Mouse (Mus musculus) midbrain, embryonic 12.5 days (tissue): ENCODE results near the gene Tfdp1. TPM values are rescaled to one million over a fixed set of nuclear protein-coding genes. Genes with fewer than 3 reads are reported as not detected.
A peak's percentile ranks its signal among the peaks of the same experiment; 100 is the strongest.

Experiments used
- ATAC-seq: fragments of 200-750 bp; cut with Nextera tagmentation; 2 replicates; pipeline ENCODE4 v1.8.0; 2017; ENCODE audit warnings: low read depth, moderate TSS enrichment, moderate library complexity; ENCODE audit not compliant: low FRiP score
- H3K27ac ChIP-seq: fragments of 300-500 bp; sonication (generic); replicated peaks from 2 replicates; pipeline ENCODE4 v1.5.1; 2016; ENCODE audit warnings: mild to moderate bottlenecking
- H3K27me3 ChIP-seq: fragments of 300-500 bp; sonication (generic); 2 replicates; pipeline ENCODE4 v1.6.1; 2016; ENCODE audit warnings: mild to moderate bottlenecking
- H3K36me3 ChIP-seq: fragments of 300-500 bp; sonication (generic); 2 replicates; pipeline ENCODE4 v1.6.1; 2016
- H3K4me1 ChIP-seq: fragments of 300-500 bp; sonication (generic); 2 replicates; pipeline ENCODE4 v1.6.1; 2016
- H3K4me2 ChIP-seq: fragments of 300-500 bp; sonication (generic); replicated peaks from 2 replicates; pipeline ENCODE4 v1.6.1; 2016; ENCODE audit warnings: mild to moderate bottlenecking, moderate library complexity
- H3K4me3 ChIP-seq: fragments of 300-500 bp; sonication (generic); 2 replicates; pipeline ENCODE4 v1.5.1; 2016; ENCODE audit warnings: mild to moderate bottlenecking
- H3K9ac ChIP-seq: fragments of 300-500 bp; sonication (generic); replicated peaks from 2 replicates; pipeline ENCODE4 v1.6.1; 2016; ENCODE audit warnings: mild to moderate bottlenecking, moderate library complexity
- H3K9me3 ChIP-seq: fragments of 300-500 bp; sonication (generic); 2 replicates; pipeline ENCODE4 v1.6.1; 2016; ENCODE audit warnings: mild to moderate bottlenecking
- WGBS: fragments of 180-500 bp; shearing (Covaris S2); methylation state at CpG from one replicate; pipeline ENCODE4 v1.1.7; 2016; 5-methylcytosine and 5-hydroxymethylcytosine counted together
- polyA plus RNA-seq: library from polyadenylated mRNA; unstranded; fragments of >200 nt; fragmentation: Nextera tagmentation; extraction: Ambion mirVana; gene quantifications from 2 replicates; pipeline ENCODE4 v1.2.1, GENCODE M21; 2016

Tfdp1 gene
- polyA plus RNA-seq, 1 experiment from 2014 or later = 178 TPM

DNA sequence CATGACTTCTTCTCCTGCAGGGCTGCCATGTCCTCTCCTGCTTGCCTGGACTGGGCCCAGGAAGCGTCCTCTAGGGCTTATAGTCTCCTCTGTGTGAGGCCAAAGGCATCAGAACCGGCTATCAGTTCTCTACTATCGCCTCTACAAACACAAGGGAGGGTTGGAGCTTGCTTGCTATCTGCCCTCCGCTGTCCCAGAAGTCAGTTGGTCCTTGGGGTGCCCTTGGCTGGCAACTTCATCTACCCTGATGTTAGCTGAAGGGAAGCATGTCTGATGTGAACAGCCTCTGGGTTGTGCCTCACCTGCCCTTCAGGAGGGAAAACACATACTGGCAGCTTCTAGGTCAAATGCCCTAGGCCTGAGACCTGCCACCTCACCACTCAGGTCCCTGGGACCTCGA, 58.2 kb downstream of the Tfdp1 start, which contains the start of gene Atp4b:
Atp4b (minus strand) TSS at position 101 of the 400 bp plus-strand sequence.
- Histone ChIP-seq H3K36me3 (no peaks in the 10 kb centered on the region), H3K27me3 (no peaks in the 10 kb centered on the region), H3K4me2 (no peak within 1 kb of the TSS), H3K27ac (no peak within 1 kb of the TSS), H3K4me1 (no peaks in the 10 kb centered on the region), H3K4me3 (no peak within 1 kb of the TSS), H3K9ac (no peak within 1 kb of the TSS), H3K9me3 (no peaks in the 10 kb centered on the region)
- no peak for ATAC-seq
- WGBS = 81% methylated on average over 5 of the region's 5 CpGs

DNA sequence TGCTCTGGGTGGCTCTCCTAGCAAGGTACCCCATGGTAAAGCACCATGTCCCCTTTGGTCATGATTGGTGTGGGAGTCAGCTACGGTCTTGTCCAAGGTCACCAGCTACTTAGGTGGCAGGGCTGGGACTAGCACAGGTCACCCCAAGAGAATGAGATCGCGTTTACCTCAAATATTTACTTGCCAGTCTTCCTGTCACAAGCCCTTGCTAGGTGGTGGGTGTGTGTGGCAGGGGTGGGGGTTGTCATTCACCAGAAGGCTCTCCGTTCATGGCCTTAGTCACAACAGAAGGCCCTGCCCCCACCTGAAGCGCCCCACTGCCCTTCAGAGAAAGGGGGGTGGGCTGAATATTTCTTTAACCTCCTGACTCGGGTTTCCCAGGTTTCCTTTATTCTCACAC, 65.0 kb downstream of the Tfdp1 start:
- Histone ChIP-seq H3K27ac (no peak overlapping the region), H3K4me3 (no peak overlapping the region), H3K9ac (no peak overlapping the region), H3K4me1 (no peaks in the 10 kb centered on the region), H3K27me3 (no peaks in the 10 kb centered on the region), H3K9me3 (no peaks in the 10 kb centered on the region), H3K36me3 (no peaks in the 10 kb centered on the region), H3K4me2 (no peak overlapping the region)
- no peak for ATAC-seq
- 79% methylated on average over 6 of the region's 6 CpGs for WGBS

GRCm38 (mm10) chr8:13404666-13405131, 66.1 kb downstream of the Tfdp1 start, which contains the start of gene Grk1:
Gene Grk1 (plus strand): TSS chr8:13405081.
- Histone ChIP-seq H3K4me2 (no peak within 1 kb of the TSS), H3K27me3 (no peaks in the 10 kb centered on the region), H3K9me3 (no peaks in the 10 kb centered on the region), H3K4me3 (no peak within 1 kb of the TSS), H3K4me1 (no peaks in the 10 kb centered on the region), H3K9ac (no peak within 1 kb of the TSS), H3K36me3 (no peaks in the 10 kb centered on the region), H3K27ac (no peak within 1 kb of the TSS)
- ATAC-seq = no peak; the same call in 1 of the 2 replicates
- WGBS = 81% methylated on average over 5 of the region's 5 CpGs

GRCm38 (mm10) chr8:13406011-13406410, 67.5 kb downstream of the Tfdp1 start:
- WGBS = 70% methylated on average over 5 of the region's 5 CpGs
- no peak overlapping the region for H3K27ac ChIP-seq
- no peak overlapping the region for H3K9ac ChIP-seq
- H3K4me2 ChIP-seq = no peak overlapping the region
- H3K36me3 ChIP-seq = no peaks in the 10 kb centered on the region
- H3K9me3 ChIP-seq = no peaks in the 10 kb centered on the region
- H3K4me3 ChIP-seq = no peak overlapping the region
- no peak for ATAC-seq
- no peaks in the 10 kb centered on the region for H3K27me3 ChIP-seq
- no peaks in the 10 kb centered on the region for H3K4me1 ChIP-seq

- H3K9ac ChIP-seq = no peak overlapping the region
- 31% methylated on average over 6 of the region's 6 CpGs for WGBS
- no peak for ATAC-seq
- H3K4me1 ChIP-seq = no peaks in the 10 kb centered on the region
- no peak overlapping the region for H3K27ac ChIP-seq
- H3K4me2 ChIP-seq = no peak overlapping the region
- no peaks in the 10 kb centered on the region for H3K9me3 ChIP-seq
- no peak overlapping the region for H3K4me3 ChIP-seq
- H3K36me3 ChIP-seq = no peaks in the 10 kb centered on the region
- no peaks in the 10 kb centered on the region for H3K27me3 ChIP-seq
These were observed 73.0 kb downstream of the Tfdp1 start for GRCm38 (mm10) chr8:13411597-13411996.

DNA sequence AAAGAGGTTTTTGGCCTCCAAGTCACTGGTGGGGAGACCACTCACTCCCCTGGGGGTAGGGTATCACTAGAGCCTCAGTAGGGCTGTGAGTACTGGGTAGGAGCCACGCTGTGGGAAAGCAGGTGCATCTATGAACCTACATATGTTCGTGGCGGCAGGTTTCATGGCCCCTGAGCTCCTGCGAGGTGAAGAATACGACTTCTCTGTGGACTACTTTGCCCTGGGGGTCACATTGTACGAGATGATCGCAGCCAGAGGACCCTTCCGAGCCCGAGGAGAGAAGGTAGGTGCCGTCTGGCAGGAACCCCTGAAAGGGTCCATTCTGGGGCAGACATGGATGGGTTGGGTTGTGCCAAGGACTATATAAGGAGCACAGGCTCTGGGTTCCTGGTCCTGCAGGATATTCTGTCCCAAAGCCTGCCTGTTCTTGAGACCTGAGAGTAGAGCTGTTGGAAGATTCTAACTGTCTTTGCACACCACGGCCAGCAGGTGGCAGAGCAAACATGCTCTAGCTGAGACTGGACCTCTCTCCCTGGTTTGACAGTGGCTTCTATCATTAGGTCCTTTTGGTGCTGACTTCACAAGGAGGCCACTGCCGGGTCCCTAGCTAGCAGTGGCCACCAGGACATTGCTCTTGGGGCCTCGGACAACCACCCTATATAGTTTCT, 74.5 kb downstream of the Tfdp1 start:
- WGBS = 65% methylated on average over 13 of the region's 13 CpGs
- Histone ChIP-seq H3K4me2 (no peak overlapping the region), H3K4me1 (no peaks in the 10 kb centered on the region), H3K9ac (no peak overlapping the region), H3K27me3 (no peaks in the 10 kb centered on the region), H3K36me3 (no peaks in the 10 kb centered on the region), H3K4me3 (no peak overlapping the region), H3K9me3 (no peaks in the 10 kb centered on the region), H3K27ac (no peak overlapping the region)
- ATAC-seq = peak; percentile 23; the same call in 1 of the 2 replicates

DNA sequence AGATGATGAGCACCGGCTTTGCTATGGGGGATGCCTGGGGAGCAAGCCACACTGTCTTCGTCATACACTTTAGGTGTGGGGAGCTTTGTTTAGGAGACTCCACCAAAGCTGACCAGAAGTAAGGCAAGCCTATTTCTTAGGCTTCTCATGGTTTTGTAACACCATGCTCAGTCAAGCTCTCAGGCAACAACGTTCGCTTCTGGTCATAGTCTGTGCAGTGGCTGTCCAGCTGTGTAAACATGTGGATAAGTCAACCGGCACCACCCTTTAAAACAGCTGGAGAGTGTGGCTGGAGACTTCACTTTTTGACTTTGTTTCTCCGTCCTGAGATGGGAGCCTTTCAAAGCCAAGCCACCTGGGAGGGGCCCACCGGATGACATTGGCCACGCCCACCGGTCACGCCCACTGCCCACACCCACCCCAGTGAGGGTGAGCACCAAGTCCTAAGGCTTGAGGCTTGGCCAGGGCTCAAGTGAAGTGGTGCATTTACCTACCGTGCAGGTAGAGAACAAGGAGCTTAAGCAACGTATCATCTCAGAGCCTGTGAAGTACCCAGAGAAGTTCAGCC, 75.4 kb downstream of the Tfdp1 start:
- no peak for ATAC-seq
- Histone ChIP-seq H3K9ac (no peak overlapping the region), H3K4me3 (no peak overlapping the region), H3K27ac (no peak overlapping the region), H3K4me2 (no peak overlapping the region), H3K27me3 (no peaks in the 10 kb centered on the region), H3K9me3 (no peaks in the 10 kb centered on the region), H3K36me3 (no peaks in the 10 kb centered on the region), H3K4me1 (no peaks in the 10 kb centered on the region)
- WGBS = 57% methylated on average over 12 of the region's 12 CpGs

DNA sequence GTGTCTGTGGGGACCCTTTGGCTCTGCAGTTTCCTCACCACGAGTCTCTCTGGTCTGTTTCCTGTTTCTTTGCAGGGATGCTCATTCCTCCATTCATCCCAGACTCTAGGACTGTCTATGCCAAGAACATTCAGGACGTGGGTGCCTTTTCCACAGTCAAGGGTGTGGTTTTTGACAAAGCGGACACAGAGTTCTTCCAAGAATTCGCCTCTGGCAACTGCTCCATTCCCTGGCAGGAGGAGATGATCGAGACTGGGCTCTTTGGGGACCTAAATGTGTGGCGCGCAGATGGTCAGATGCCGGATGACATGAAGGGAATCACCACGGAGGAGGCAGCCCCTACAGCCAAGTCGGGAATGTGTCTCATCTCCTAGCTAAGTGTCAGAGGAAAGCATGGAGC, 77.3 kb downstream of the Tfdp1 start:
- Histone ChIP-seq H3K9ac (no peak overlapping the region), H3K36me3 (no peaks in the 10 kb centered on the region), H3K4me1 (no peaks in the 10 kb centered on the region), H3K9me3 (no peaks in the 10 kb centered on the region), H3K4me3 (no peak overlapping the region), H3K27me3 (no peaks in the 10 kb centered on the region), H3K27ac (no peak overlapping the region), H3K4me2 (no peak overlapping the region)
- no peak for ATAC-seq
- WGBS = 82% methylated on average over 10 of the region's 10 CpGs

- Histone ChIP-seq H3K27ac (no peak overlapping the region), H3K36me3 (no peaks in the 10 kb centered on the region), H3K27me3 (no peaks in the 10 kb centered on the region), H3K4me3 (no peak overlapping the region), H3K9me3 (no peaks in the 10 kb centered on the region), H3K9ac (no peak overlapping the region), H3K4me2 (no peak overlapping the region), H3K4me1 (no peaks in the 10 kb centered on the region)
- ATAC-seq = no peak
- WGBS = 73% methylated on average over 2 of the region's 2 CpGs
These were observed 80.6 kb downstream of the Tfdp1 start for GRCm38 (mm10) chr8:13419111-13419639.

DNA sequence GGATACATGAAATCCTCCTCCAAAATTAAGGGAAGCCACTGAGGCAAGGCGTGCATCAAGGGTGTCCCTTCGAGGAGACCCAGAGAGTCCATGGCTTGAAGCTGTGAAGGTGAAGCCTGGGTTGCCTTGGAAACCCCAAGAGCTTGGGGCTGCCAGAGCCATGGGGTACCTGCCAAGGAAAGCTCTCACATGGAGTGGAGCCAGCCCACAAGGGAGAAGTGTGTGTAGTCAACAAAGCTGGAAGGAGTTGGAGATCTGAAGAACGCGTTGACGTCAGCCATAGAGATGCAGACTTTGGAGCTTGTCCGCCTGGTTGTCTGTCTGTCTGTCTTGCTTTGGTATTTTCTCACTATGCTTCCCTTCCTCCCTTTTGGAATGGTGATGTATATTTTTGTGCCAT, 82.4 kb downstream of the Tfdp1 start:
- H3K27me3 ChIP-seq = no peaks in the 10 kb centered on the region
- ATAC-seq = no peak

DNA sequence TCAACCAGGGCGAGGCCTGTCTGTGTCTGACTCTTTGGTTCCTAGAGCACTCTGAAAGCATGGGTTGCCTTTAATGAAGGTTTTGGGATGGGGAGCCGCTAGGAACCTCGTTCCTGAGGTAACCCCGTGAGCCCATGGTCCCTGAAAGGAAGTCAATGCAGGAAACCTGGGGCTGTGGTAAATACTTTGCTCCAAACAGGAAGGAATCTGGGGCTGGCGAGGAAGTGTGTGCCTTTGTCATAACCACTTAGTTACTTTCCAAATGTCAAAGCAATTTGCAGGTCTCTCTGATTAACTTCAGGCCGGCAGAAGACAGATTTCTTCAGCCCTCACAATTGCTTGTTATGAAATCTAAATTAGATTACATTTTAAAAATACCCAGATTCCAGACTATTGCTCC, 88.8 kb downstream of the Tfdp1 start:
- Histone ChIP-seq H3K9me3 (no peaks in the 10 kb centered on the region), H3K27ac (no peak overlapping the region), H3K9ac (no peak overlapping the region), H3K4me2 (no peak overlapping the region), H3K4me1 (no peaks in the 10 kb centered on the region), H3K4me3 (no peak overlapping the region), H3K27me3 (no peaks in the 10 kb centered on the region), H3K36me3 (no peaks in the 10 kb centered on the region)
- 72% methylated on average over 6 of the region's 6 CpGs for WGBS
- ATAC-seq = no peak

More for the DNA sequence above, 82.4 kb downstream of the Tfdp1 start:
- H3K27ac ChIP-seq = no peak overlapping the region
- no peak overlapping the region for H3K9ac ChIP-seq
- no peak overlapping the region for H3K4me3 ChIP-seq
- H3K9me3 ChIP-seq = no peaks in the 10 kb centered on the region
- H3K4me1 ChIP-seq = no peaks in the 10 kb centered on the region
- no peak overlapping the region for H3K4me2 ChIP-seq
- 94% methylated on average over 6 of the region's 6 CpGs for WGBS
- no peaks in the 10 kb centered on the region for H3K36me3 ChIP-seq
